Mouse (Mus musculus): ENCODE results near the gene Olfr1141. TPM values are rescaled to one million over a fixed set of nuclear protein-coding genes. Genes with fewer than 3 reads are reported as not detected.

Olfr1141 gene
- not detected in 2 replicates for polyA plus RNA-seq (2016; fragmentation: Nextera tagmentation; extraction: Ambion mirVana)

- WGBS, result 98% methylated on average over 1 of the region's 1 CpGs
- no peaks in the 10 kb centered on the region for H3K36me3 ChIP-seq
- DNase-seq (ENCODE audit: low spot score), result no peak
Observed at GRCm38 (mm10) chr2:87753891-87754290, at the start of gene Olfr1141. Gene Olfr1141 (minus strand): TSS chr2:87753991.

GRCm38 (mm10) chr2:87800292-87800691 lies 46.5 kb upstream of the Olfr1141 start, which contains the start of gene Olfr1143:
Gene Olfr1143 (plus strand): TSS chr2:87800592.
- no peaks in the 10 kb centered on the region for H3K36me3 ChIP-seq
- H3K9me3 ChIP-seq (replicated peaks), result no peaks in the 10 kb centered on the region
- H3K27me3 ChIP-seq (ENCODE audit: low read depth, poor library complexity, severe bottlenecking), result no peaks in the 10 kb centered on the region
- no peak within 1 kb of the TSS for H3K27ac ChIP-seq (replicated peaks)
- no peak within 1 kb of the TSS for H3K4me3 ChIP-seq
- H3K4me1 ChIP-seq, result no peaks in the 10 kb centered on the region
- no peak for DNase-seq (ENCODE audit: low spot score)

More at GRCm38 (mm10) chr2:87753891-87754290, at the start of gene Olfr1141:
- Histone ChIP-seq H3K4me1 (no peaks in the 10 kb centered on the region), H3K9me3 (replicated peaks) (no peaks in the 10 kb centered on the region), H3K4me3 (no peak within 1 kb of the TSS), H3K27me3 (ENCODE audit: low read depth, poor library complexity, severe bottlenecking) (no peaks in the 10 kb centered on the region), H3K27ac (replicated peaks) (no peak within 1 kb of the TSS)

- Histone ChIP-seq H3K4me1 (no peaks in the 10 kb centered on the region), H3K9me3 (replicated peaks) (no peaks in the 10 kb centered on the region), H3K4me3 (no peak within 1 kb of the TSS), H3K36me3 (no peaks in the 10 kb centered on the region), H3K27me3 (ENCODE audit: low read depth, poor library complexity, severe bottlenecking) (no peaks in the 10 kb centered on the region), H3K27ac (replicated peaks) (no peak within 1 kb of the TSS)
- 81% methylated on average over 4 of the region's 4 CpGs for WGBS
- DNase-seq (ENCODE audit: low spot score), result no peak
Observed at GRCm38 (mm10) chr2:87779183-87779582, 25.4 kb upstream of the Olfr1141 start, which contains the start of gene Olfr152. Gene Olfr152 (plus strand): TSS chr2:87779483.

- no peaks in the 10 kb centered on the region for H3K27me3 ChIP-seq (ENCODE audit: low read depth, poor library complexity, severe bottlenecking)
Observed at GRCm38 (mm10) chr2:87776143-87776542, 22.4 kb upstream of the Olfr1141 start.

GRCm38 (mm10) chr2:87743452-87743851 lies 10.3 kb downstream of the Olfr1141 start, which contains the start of gene Olfr1140:
Gene Olfr1140 (plus strand): TSS chr2:87743752.
- Histone ChIP-seq H3K36me3 (no peaks in the 10 kb centered on the region), H3K4me3 (no peak within 1 kb of the TSS), H3K9me3 (replicated peaks) (no peaks in the 10 kb centered on the region), H3K27me3 (ENCODE audit: low read depth, poor library complexity, severe bottlenecking) (no peaks in the 10 kb centered on the region), H3K27ac (replicated peaks) (no peak within 1 kb of the TSS), H3K4me1 (no peaks in the 10 kb centered on the region)
- 82% methylated on average over 3 of the region's 3 CpGs for WGBS
- DNase-seq (ENCODE audit: low spot score), result no peak

More at GRCm38 (mm10) chr2:87776143-87776542, 22.4 kb upstream of the Olfr1141 start:
- Histone ChIP-seq H3K4me3 (no peak overlapping the region), H3K9me3 (replicated peaks) (no peaks in the 10 kb centered on the region), H3K4me1 (no peaks in the 10 kb centered on the region), H3K27ac (replicated peaks) (no peak overlapping the region), H3K36me3 (no peaks in the 10 kb centered on the region)
- DNase-seq (ENCODE audit: low spot score), result no peak
- 76% methylated on average over 1 of the region's 1 CpGs for WGBS

GRCm38 (mm10) chr2:87739878-87740277 lies 13.9 kb downstream of the Olfr1141 start, which contains the start of gene Olfr1138:
Gene Olfr1138 (minus strand): TSS chr2:87739978.
- WGBS, result 90% methylated on average over 1 of the region's 1 CpGs
- Histone ChIP-seq H3K4me3 (no peak within 1 kb of the TSS), H3K9me3 (replicated peaks) (no peaks in the 10 kb centered on the region), H3K27ac (replicated peaks) (no peak within 1 kb of the TSS), H3K4me1 (no peaks in the 10 kb centered on the region), H3K27me3 (ENCODE audit: low read depth, poor library complexity, severe bottlenecking) (no peaks in the 10 kb centered on the region), H3K36me3 (no peaks in the 10 kb centered on the region)
- no peak for DNase-seq (ENCODE audit: low spot score)

GRCm38 (mm10) chr2:87713079-87713478 lies 40.7 kb downstream of the Olfr1141 start, which contains the start of gene Olfr1137:
Gene Olfr1137 (minus strand): TSS chr2:87713179.
- H3K36me3 ChIP-seq, result no peaks in the 10 kb centered on the region
- no peak within 1 kb of the TSS for H3K27ac ChIP-seq (replicated peaks)
- no peaks in the 10 kb centered on the region for H3K27me3 ChIP-seq (ENCODE audit: low read depth, poor library complexity, severe bottlenecking)
- no peak within 1 kb of the TSS for H3K4me3 ChIP-seq
- DNase-seq (ENCODE audit: low spot score), result no peak
- no peaks in the 10 kb centered on the region for H3K4me1 ChIP-seq
- no peaks in the 10 kb centered on the region for H3K9me3 ChIP-seq (replicated peaks)

Other genes with a start within 250 kb of the Olfr1141 start
- not detected in 2 replicates for gene Pramel6, start 247.4 kb downstream of the Olfr1141 start, polyA plus RNA-seq (2016; fragmentation: Nextera tagmentation; extraction: Ambion mirVana)
- gene Olfr153, start 222.2 kb downstream of the Olfr1141 start, polyA plus RNA-seq (2016; fragmentation: Nextera tagmentation; extraction: Ambion mirVana), result not detected in 2 replicates
- not detected in 2 replicates for gene Olfr1128, start 208.4 kb downstream of the Olfr1141 start, polyA plus RNA-seq (2016; fragmentation: Nextera tagmentation; extraction: Ambion mirVana)
- not detected in 2 replicates for gene Olfr1129, start 180.1 kb downstream of the Olfr1141 start, polyA plus RNA-seq (2016; fragmentation: Nextera tagmentation; extraction: Ambion mirVana)
- not detected in 2 replicates for gene Olfr1130, start 147.8 kb downstream of the Olfr1141 start, polyA plus RNA-seq (2016; fragmentation: Nextera tagmentation; extraction: Ambion mirVana)
- gene Olfr1131, start 126.9 kb downstream of the Olfr1141 start, polyA plus RNA-seq (2016; fragmentation: Nextera tagmentation; extraction: Ambion mirVana), result not detected in 2 replicates
- gene Olfr1132, start 116.5 kb downstream of the Olfr1141 start, polyA plus RNA-seq (2016; fragmentation: Nextera tagmentation; extraction: Ambion mirVana), result not detected in 2 replicates
- not detected in 2 replicates for gene Olfr1133, start 106.6 kb downstream of the Olfr1141 start, polyA plus RNA-seq (2016; fragmentation: Nextera tagmentation; extraction: Ambion mirVana)
- not detected in 2 replicates for gene Olfr1134, start 95.5 kb downstream of the Olfr1141 start, polyA plus RNA-seq (2016; fragmentation: Nextera tagmentation; extraction: Ambion mirVana)
- not detected in 2 replicates for gene Olfr1135, start 80.3 kb downstream of the Olfr1141 start, polyA plus RNA-seq (2016; fragmentation: Nextera tagmentation; extraction: Ambion mirVana)
- gene Olfr1136, start 60.0 kb downstream of the Olfr1141 start, polyA plus RNA-seq (2016; fragmentation: Nextera tagmentation; extraction: Ambion mirVana), result not detected in 2 replicates
- not detected in 2 replicates for gene Olfr1137, start 40.8 kb downstream of the Olfr1141 start, polyA plus RNA-seq (2016; fragmentation: Nextera tagmentation; extraction: Ambion mirVana)
- gene Olfr1138, start 14.0 kb downstream of the Olfr1141 start, polyA plus RNA-seq (2016; fragmentation: Nextera tagmentation; extraction: Ambion mirVana), result not detected in 2 replicates
- not detected in 2 replicates for gene Olfr1140, start 10.2 kb downstream of the Olfr1141 start, polyA plus RNA-seq (2016; fragmentation: Nextera tagmentation; extraction: Ambion mirVana)
- not detected in 2 replicates for gene Olfr152, start 25.5 kb upstream of the Olfr1141 start, polyA plus RNA-seq (2016; fragmentation: Nextera tagmentation; extraction: Ambion mirVana)
- not detected in 2 replicates for gene Olfr1143, start 46.6 kb upstream of the Olfr1141 start, polyA plus RNA-seq (2016; fragmentation: Nextera tagmentation; extraction: Ambion mirVana)
- gene Olfr1145, start 55.8 kb upstream of the Olfr1141 start, polyA plus RNA-seq (2016; fragmentation: Nextera tagmentation; extraction: Ambion mirVana), result not detected in 2 replicates
- not detected in 2 replicates for gene Olfr1148, start 76.5 kb upstream of the Olfr1141 start, polyA plus RNA-seq (2016; fragmentation: Nextera tagmentation; extraction: Ambion mirVana)
- gene Olfr1150-ps1, start 90.0 kb upstream of the Olfr1141 start, polyA plus RNA-seq (2016; fragmentation: Nextera tagmentation; extraction: Ambion mirVana), result not detected in 2 replicates
- not detected in 2 replicates for gene Olfr1151, start 101.9 kb upstream of the Olfr1141 start, polyA plus RNA-seq (2016; fragmentation: Nextera tagmentation; extraction: Ambion mirVana)
- 0.01 and 0.02 TPM in 2 replicates for gene Olfr1152, start 112.5 kb upstream of the Olfr1141 start, polyA plus RNA-seq (2016; fragmentation: Nextera tagmentation; extraction: Ambion mirVana)
- gene Olfr1153, start 141.0 kb upstream of the Olfr1141 start, polyA plus RNA-seq (2016; fragmentation: Nextera tagmentation; extraction: Ambion mirVana), result not detected in 2 replicates
- not detected in 2 replicates for gene Olfr1154, start 151.2 kb upstream of the Olfr1141 start, polyA plus RNA-seq (2016; fragmentation: Nextera tagmentation; extraction: Ambion mirVana)
- not detected in 2 replicates for gene Olfr1155, start 191.1 kb upstream of the Olfr1141 start, polyA plus RNA-seq (2016; fragmentation: Nextera tagmentation; extraction: Ambion mirVana)
- gene Olfr1156, start 199.1 kb upstream of the Olfr1141 start, polyA plus RNA-seq (2016; fragmentation: Nextera tagmentation; extraction: Ambion mirVana), result not detected in 2 replicates
- not detected in 2 replicates for gene Olfr1157, start 214.3 kb upstream of the Olfr1141 start, polyA plus RNA-seq (2016; fragmentation: Nextera tagmentation; extraction: Ambion mirVana)
- not detected in 2 replicates for gene Olfr74, start 220.7 kb upstream of the Olfr1141 start, polyA plus RNA-seq (2016; fragmentation: Nextera tagmentation; extraction: Ambion mirVana)
- gene Olfr1158, start 236.1 kb upstream of the Olfr1141 start, polyA plus RNA-seq (2016; fragmentation: Nextera tagmentation; extraction: Ambion mirVana), result not detected in 2 replicates

All from midbrain, embryonic 10.5 days (tissue).